Mouse (Mus musculus) midbrain, embryonic 11.5 days (tissue): ENCODE results near the gene Akt1. TPM values are rescaled to one million over a fixed set of nuclear protein-coding genes. Genes with fewer than 3 reads are reported as not detected.

Experiments
- ATAC-seq: fragments of 200-750 bp; cut with Nextera tagmentation; 2 replicates; pipeline ENCODE4 v1.8.0; 2017; ENCODE audit warnings: moderate TSS enrichment, moderate library complexity; ENCODE audit not compliant: low FRiP score
- DNase-seq: peaks from one replicate; pipeline ENCODE4 v3.0.0; 2015; ENCODE audit warnings: low spot score; ENCODE audit errors: missing footprints
- H3K27ac ChIP-seq: fragments of 300-500 bp; sonication (generic); 2 replicates; pipeline ENCODE4 v1.5.1; 2014; ENCODE audit warnings: low read depth, low read length
- H3K27me3 ChIP-seq: fragments of 300-500 bp; sonication (generic); 2 replicates; pipeline ENCODE4 v1.6.1; 2014; ENCODE audit warnings: mild to moderate bottlenecking, low read length, moderate library complexity, mixed read lengths; ENCODE audit not compliant: control insufficient read depth, insufficient read depth
- H3K36me3 ChIP-seq: fragments of 300-500 bp; sonication (generic); 2 replicates; pipeline ENCODE4 v1.6.1; 2014; ENCODE audit warnings: mild to moderate bottlenecking, low read length, moderate library complexity, mixed read lengths; ENCODE audit not compliant: control insufficient read depth, insufficient read depth
- H3K4me1 ChIP-seq: fragments of 300-500 bp; sonication (generic); 2 replicates; pipeline ENCODE4 v1.6.1; 2014; ENCODE audit warnings: low read length; ENCODE audit not compliant: control insufficient read depth, insufficient read depth
- H3K4me2 ChIP-seq: fragments of 300-500 bp; sonication (generic); 2 replicates; pipeline ENCODE4 v1.6.1; 2014; ENCODE audit warnings: mild to moderate bottlenecking, moderate library complexity
- H3K4me3 ChIP-seq: fragments of 300-500 bp; sonication (generic); 2 replicates; pipeline ENCODE4 v1.5.1; 2014; ENCODE audit warnings: low read depth, low read length
- H3K9ac ChIP-seq: fragments of 300-500 bp; sonication (generic); 2 replicates; pipeline ENCODE4 v1.6.1; 2014; ENCODE audit warnings: low read length
- H3K9me3 ChIP-seq: fragments of 300-500 bp; sonication (generic); 2 replicates; pipeline ENCODE4 v1.6.1; 2016; ENCODE audit warnings: low read length; ENCODE audit not compliant: control insufficient read depth
- WGBS: fragments of 180-500 bp; shearing (Covaris S2); extraction: QIAGEN DNeasy Blood & Tissue Kit; methylation state at CpG from one replicate; pipeline ENCODE4 v1.1.7; 2014; 5-methylcytosine and 5-hydroxymethylcytosine counted together
- polyA plus RNA-seq: library from polyadenylated mRNA; unstranded; fragments of >200 nt; fragmentation: Nextera tagmentation; extraction: Ambion mirVana; gene quantifications from 2 replicates; pipeline ENCODE4 v1.2.1, GENCODE M21; 2014

The Akt1 gene
- polyA plus RNA-seq, 1 experiment from 2014 or later = 82.6 TPM

GRCm38 (mm10) chr12:112617898-112618380 is 56.7 kb downstream of the Akt1 start:
- Histone ChIP-seq H3K4me2 (no peak overlapping the region), H3K9me3 (no peaks in the 10 kb centered on the region), H3K4me3 (no peak overlapping the region), H3K27me3 (peaks cover 27% of the 10 kb centered on the region), H3K4me1 (peaks cover 19% of the 10 kb centered on the region), H3K36me3 (no peaks in the 10 kb centered on the region), H3K27ac (no peak overlapping the region), H3K9ac (no peak overlapping the region)
- DNase-seq = peak; percentile 93
- ATAC-seq = peak; percentile 74
- 9% methylated on average over 8 of the region's 8 CpGs for whole genome bisulfite sequencing

DNA sequence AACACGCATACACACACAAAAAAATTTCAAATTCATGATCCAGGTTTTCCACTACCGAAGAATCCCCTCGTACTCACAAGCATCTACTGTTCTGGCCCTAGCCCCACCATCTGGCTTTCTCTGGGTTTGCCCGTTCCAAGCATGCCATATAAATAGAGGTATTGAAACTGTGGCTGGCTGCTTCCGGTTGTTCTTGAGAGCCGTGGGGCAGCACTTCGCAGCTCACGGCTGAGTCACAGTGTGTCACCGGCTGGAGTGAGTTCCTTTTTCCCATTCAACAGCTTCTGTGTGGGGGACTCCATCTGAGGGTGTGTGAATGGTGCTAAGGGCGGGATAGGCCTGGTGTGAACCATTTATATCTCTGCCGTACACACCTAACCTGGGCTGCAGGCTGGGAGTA is 57.5 kb downstream of the Akt1 start:
- no peaks in the 10 kb centered on the region for H3K36me3 ChIP-seq
- H3K27ac ChIP-seq = no peak overlapping the region
- no peak overlapping the region for H3K9ac ChIP-seq
- peaks cover 27% of the 10 kb centered on the region for H3K27me3 ChIP-seq
- no peak overlapping the region for H3K4me3 ChIP-seq
- DNase-seq = no peak
- H3K4me1 ChIP-seq = peaks cover 19% of the 10 kb centered on the region
- H3K4me2 ChIP-seq = no peak overlapping the region
- H3K9me3 ChIP-seq = no peaks in the 10 kb centered on the region
- ATAC-seq = no peak
- 94% methylated on average over 11 of the region's 11 CpGs for whole genome bisulfite sequencing

- H3K9me3 ChIP-seq = no peaks in the 10 kb centered on the region
- ATAC-seq (no peak), DNase-seq (no peak)
- peaks cover 19% of the 10 kb centered on the region for H3K4me1 ChIP-seq
- 51% methylated on average over 9 of the region's 9 CpGs for WGBS
- H3K4me2 ChIP-seq = no peak overlapping the region
- H3K9ac ChIP-seq = no peak overlapping the region
- H3K27ac ChIP-seq = no peak overlapping the region
- no peak overlapping the region for H3K4me3 ChIP-seq
- H3K36me3 ChIP-seq = no peaks in the 10 kb centered on the region
- H3K27me3 ChIP-seq = peaks cover 26% of the 10 kb centered on the region
These were observed 58.0 kb downstream of the Akt1 start for GRCm38 (mm10) chr12:112616668-112617067.

GRCm38 (mm10) chr12:112609031-112609430 is 65.7 kb downstream of the Akt1 start:
- 93% methylated on average over 10 of the region's 10 CpGs for WGBS
- H3K27ac ChIP-seq = no peak overlapping the region
- H3K4me2 ChIP-seq = no peak overlapping the region
- H3K36me3 ChIP-seq = no peaks in the 10 kb centered on the region
- H3K4me1 ChIP-seq = no peaks in the 10 kb centered on the region
- DNase-seq = no peak
- no peak for ATAC-seq
- H3K9me3 ChIP-seq = no peaks in the 10 kb centered on the region
- no peaks in the 10 kb centered on the region for H3K27me3 ChIP-seq
- no peak overlapping the region for H3K9ac ChIP-seq
- H3K4me3 ChIP-seq = no peak overlapping the region

DNA sequence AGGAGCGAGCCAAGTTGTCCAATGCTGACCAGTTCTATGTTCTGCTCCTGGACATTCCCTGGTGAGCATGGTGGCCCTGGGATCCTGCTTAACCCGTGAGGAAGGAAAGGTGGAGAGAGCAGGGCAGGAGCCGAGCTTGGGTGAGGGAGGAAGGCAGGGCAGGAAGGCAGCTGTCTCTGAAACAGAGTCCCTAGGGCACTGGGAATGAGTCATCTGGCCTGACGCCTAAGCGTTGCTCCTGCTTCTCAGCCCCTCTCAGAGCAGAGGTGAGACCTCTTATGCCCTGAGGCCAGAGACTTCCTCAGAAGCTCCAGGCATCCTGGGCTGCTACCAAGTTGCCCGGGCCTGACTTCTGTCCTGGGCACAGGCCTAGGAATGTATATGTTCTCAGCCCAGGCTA is 67.7 kb downstream of the Akt1 start:
- no peak overlapping the region for H3K27ac ChIP-seq
- H3K4me2 ChIP-seq = no peak overlapping the region
- no peaks in the 10 kb centered on the region for H3K36me3 ChIP-seq
- no peaks in the 10 kb centered on the region for H3K4me1 ChIP-seq
- WGBS = 86% methylated on average over 6 of the region's 6 CpGs
- H3K9ac ChIP-seq = no peak overlapping the region
- DNase-seq (no peak), ATAC-seq (no peak)
- no peak overlapping the region for H3K4me3 ChIP-seq
- no peaks in the 10 kb centered on the region for H3K9me3 ChIP-seq
- no peaks in the 10 kb centered on the region for H3K27me3 ChIP-seq

- Histone ChIP-seq H3K27me3 (no peaks in the 10 kb centered on the region), H3K36me3 (no peaks in the 10 kb centered on the region), H3K4me1 (no peaks in the 10 kb centered on the region), H3K4me3 (no peak overlapping the region), H3K9ac (no peak overlapping the region), H3K9me3 (no peaks in the 10 kb centered on the region), H3K4me2 (no peak overlapping the region), H3K27ac (no peak overlapping the region)
- WGBS = 45% methylated on average over 6 of the region's 6 CpGs
- DNase-seq (peak; percentile 97), ATAC-seq (peak; percentile 73)
These were observed 68.9 kb downstream of the Akt1 start for GRCm38 (mm10) chr12:112605766-112606165.

DNA sequence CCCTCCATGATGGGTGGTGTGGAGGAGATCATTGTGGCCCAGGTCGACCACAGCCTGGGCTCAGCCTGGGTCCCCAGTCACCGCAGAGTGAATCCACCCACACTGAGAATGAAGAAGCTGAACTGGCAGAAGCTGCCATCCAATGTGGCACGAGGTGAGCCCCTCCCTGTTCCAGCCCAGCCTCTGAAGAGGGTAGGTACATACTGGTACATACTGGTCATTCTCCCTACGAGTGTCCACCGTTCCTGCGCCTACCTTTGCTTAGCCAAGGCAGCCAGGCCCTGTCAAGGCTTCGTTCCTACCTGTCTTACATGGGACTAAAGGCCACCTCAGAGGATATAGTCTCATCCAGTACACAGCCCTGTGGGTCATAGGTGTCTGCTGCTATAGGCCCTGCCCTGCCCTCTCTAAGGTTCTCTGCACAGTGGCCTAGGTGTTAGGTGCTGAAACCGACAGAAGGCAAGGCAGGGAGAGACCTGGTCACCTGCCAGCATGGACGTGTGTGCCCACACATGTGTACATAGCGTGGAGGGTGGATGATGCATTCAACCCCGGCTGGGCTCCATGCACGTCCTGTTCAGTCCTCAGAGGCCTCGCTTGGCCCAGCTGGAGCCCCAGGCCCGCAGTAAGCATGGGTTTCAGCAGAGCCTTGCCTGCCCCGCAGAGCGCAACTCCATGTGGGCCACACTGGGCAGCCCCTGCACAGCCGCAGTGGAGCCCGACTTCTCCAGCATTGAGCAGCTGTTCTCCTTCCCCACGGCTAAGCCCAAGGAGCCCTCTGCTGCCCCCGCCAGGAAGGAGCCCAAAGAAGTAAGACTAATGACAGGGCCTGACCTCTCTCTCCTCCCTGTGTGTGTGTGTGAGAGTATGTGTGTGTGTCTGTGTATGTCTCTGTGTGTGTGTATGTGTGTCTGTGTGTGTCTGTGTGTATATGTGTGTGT is 69.7 kb downstream of the Akt1 start:
- Histone ChIP-seq H3K9me3 (no peaks in the 10 kb centered on the region), H3K4me1 (no peaks in the 10 kb centered on the region), H3K9ac (no peak overlapping the region), H3K4me2 (no peak overlapping the region), H3K4me3 (no peak overlapping the region), H3K27ac (no peak overlapping the region), H3K27me3 (no peaks in the 10 kb centered on the region), H3K36me3 (no peaks in the 10 kb centered on the region)
- DNase-seq = peak; percentile 88
- ATAC-seq = peak; percentile 47
- 66% methylated on average over 20 of the region's 20 CpGs for WGBS

GRCm38 (mm10) chr12:112604022-112604421 is 70.7 kb downstream of the Akt1 start:
- Histone ChIP-seq H3K4me1 (no peaks in the 10 kb centered on the region), H3K4me3 (no peak overlapping the region), H3K4me2 (no peak overlapping the region), H3K36me3 (no peaks in the 10 kb centered on the region), H3K27me3 (no peaks in the 10 kb centered on the region), H3K9ac (no peak overlapping the region), H3K9me3 (no peaks in the 10 kb centered on the region), H3K27ac (no peak overlapping the region)
- ATAC-seq (no peak), DNase-seq (no peak)
- 84% methylated on average over 5 of the region's 5 CpGs for WGBS
